In the genomic region with DNA sequence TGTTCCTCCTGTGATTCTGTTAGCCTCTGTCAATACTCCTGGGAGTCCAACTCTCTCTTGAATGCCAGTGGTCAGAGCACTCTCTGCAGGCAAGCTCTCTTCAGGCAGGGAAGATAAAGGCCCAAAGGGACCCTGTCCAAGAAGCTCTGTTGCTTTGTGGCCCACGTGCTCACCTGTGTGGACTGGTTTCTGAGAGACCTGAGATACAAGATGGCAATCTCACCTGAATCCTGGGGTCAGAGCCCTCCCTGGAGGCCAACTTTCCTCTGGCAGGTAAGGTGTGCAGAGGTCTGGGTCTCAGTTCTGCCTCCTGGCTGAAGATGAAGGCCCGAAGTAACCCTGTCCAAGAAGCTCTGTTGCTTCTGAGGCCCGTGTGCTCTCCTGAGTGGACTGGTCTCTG, we compare ENCODE assay signal across 21 mouse cellular contexts.
"Had no signal": no experiment of that assay in that cellular context is flagged by ENCODE, and none has a peak within 500 bp of the region (broad histone marks: within the 10 kb centered on the region; RNA-seq: fewer than 3 reads in every experiment).

No protein-coding gene starts in this region.

- H3K9ac ChIP-seq: heart, embryonic 12.5 days; hindbrain, embryonic 13.5 days; hindbrain, embryonic 15.5 days; intestine, embryonic 15.5 days; limb, embryonic 13.5 days; limb, embryonic 15.5 days; liver, embryonic 12.5 days; liver, embryonic 14.5 days had no signal

- H3K4me1 ChIP-seq: heart, embryonic 12.5 days; hindbrain, embryonic 13.5 days; hindbrain, embryonic 15.5 days; intestine, embryonic 15.5 days; limb, embryonic 13.5 days; limb, embryonic 15.5 days; liver, embryonic 12.5 days had no signal

- H3K36me3 ChIP-seq: heart, embryonic 12.5 days; hindbrain, embryonic 13.5 days; hindbrain, embryonic 15.5 days; intestine, embryonic 15.5 days; limb, embryonic 13.5 days; limb, embryonic 15.5 days; liver, embryonic 12.5 days had no signal

- DNase-seq: gastrocnemius, postnatal 14 days; gastrocnemius, postnatal 36 days; heart, adult 2 months; heart, postnatal 10 days; kidney, adult 18-20 months; kidney, adult 8-10 months; kidney, postnatal 10 days; kidney, postnatal 25 days; kidney, postnatal 4 days had no signal

- H3K27me3 ChIP-seq: heart, embryonic 12.5 days; hindbrain, embryonic 13.5 days; hindbrain, embryonic 15.5 days; intestine, embryonic 15.5 days; limb, embryonic 13.5 days; limb, embryonic 15.5 days; liver, embryonic 12.5 days had no signal

- H3K4me3 ChIP-seq: heart, adult 2 months; heart, embryonic 12.5 days; hindbrain, embryonic 13.5 days; hindbrain, embryonic 15.5 days; intestine, embryonic 15.5 days; layer of hippocampus, adult 2 months; left cerebral cortex, adult 2 months; limb, embryonic 13.5 days; limb, embryonic 15.5 days; liver, embryonic 12.5 days had no signal

- ATAC-seq: inflammation-experienced regulatory T-cells, adult 6 months; intestine, embryonic 15.5 days; intestine, postnatal 0 days; liver, embryonic 12.5 days had no signal

- H3K27ac ChIP-seq: heart, adult 2 months; hindbrain, embryonic 13.5 days; hindbrain, embryonic 15.5 days; intestine, embryonic 15.5 days; layer of hippocampus, adult 2 months; left cerebral cortex, adult 2 months; limb, embryonic 13.5 days; limb, embryonic 15.5 days; liver, embryonic 12.5 days; liver, embryonic 14.5 days had no signal

- H3K9me3 ChIP-seq: heart, embryonic 12.5 days; hindbrain, embryonic 13.5 days; hindbrain, embryonic 15.5 days; intestine, embryonic 15.5 days; limb, embryonic 13.5 days; limb, embryonic 15.5 days; liver, embryonic 12.5 days had no signal

- H3K4me2 ChIP-seq: heart, embryonic 12.5 days; hindbrain, embryonic 13.5 days; hindbrain, embryonic 15.5 days; intestine, embryonic 15.5 days; limb, embryonic 13.5 days; limb, embryonic 15.5 days; liver, embryonic 12.5 days had no signal
